Mouse (Mus musculus): ENCODE measurements around the gene Hps6. TPM values are rescaled to one million over a fixed set of nuclear protein-coding genes. Genes with fewer than 3 reads are reported as not detected.

The Hps6 gene
- polyA plus RNA-seq, 1 experiment from 2014 or later: 5.4 TPM

GRCm38 (mm10) chr19:46016023-46016422, 12.7 kb downstream of the Hps6 start:
- Histone ChIP-seq H3K9me3 (ENCODE audit: control insufficient read depth, low read length) (0 out of 2 replicates have a peak, but pooled peaks cover 1% of the 10 kb centered on the region), H3K4me1 (replicated peaks; ENCODE audit: control insufficient read depth, insufficient read depth, low read length) (no peaks in the 10 kb centered on the region), H3K9ac (ENCODE audit: low read depth, low read length) (no peak overlapping the region), H3K27me3 (replicated peaks; ENCODE audit: control insufficient read depth, insufficient read depth, low read length) (no peaks in the 10 kb centered on the region), H3K4me3 (ENCODE audit: low read depth, low read length) (no peak overlapping the region), H3K4me2 (no peak overlapping the region), H3K36me3 (ENCODE audit: control insufficient read depth, insufficient read depth, low read length) (no peaks in the 10 kb centered on the region), H3K27ac (ENCODE audit: low read depth, low read length) (no peak overlapping the region)
- WGBS: 83% methylated on average over 2 of the region's 2 CpGs
- ATAC-seq (replicated peaks; ENCODE audit: low FRiP score) (no peak), DNase-seq (ENCODE audit: low spot score) (no peak)

GRCm38 (mm10) chr19:46024959-46025358, 21.7 kb downstream of the Hps6 start:
- no peaks in the 10 kb centered on the region; the same call in 1 of the 2 replicates for H3K4me1 ChIP-seq (replicated peaks; ENCODE audit: control insufficient read depth, insufficient read depth, low read length)
- H3K9ac ChIP-seq (ENCODE audit: low read depth, low read length): no peak overlapping the region
- no peak overlapping the region for H3K4me3 ChIP-seq (ENCODE audit: low read depth, low read length)
- no peak overlapping the region for H3K27ac ChIP-seq (ENCODE audit: low read depth, low read length)
- no peaks in the 10 kb centered on the region for H3K9me3 ChIP-seq (ENCODE audit: control insufficient read depth, low read length)
- no peaks in the 10 kb centered on the region for H3K27me3 ChIP-seq (replicated peaks; ENCODE audit: control insufficient read depth, insufficient read depth, low read length)
- ATAC-seq (replicated peaks; ENCODE audit: low FRiP score) (no peak), DNase-seq (ENCODE audit: low spot score) (no peak)
- H3K4me2 ChIP-seq: no peak overlapping the region
- WGBS: 79% methylated on average over 6 of the region's 6 CpGs
- H3K36me3 ChIP-seq (ENCODE audit: control insufficient read depth, insufficient read depth, low read length): no peaks in the 10 kb centered on the region

- no peak for ATAC-seq (replicated peaks; ENCODE audit: low FRiP score)
- WGBS: 65% methylated on average over 8 of the region's 8 CpGs
- no peaks in the 10 kb centered on the region for H3K9me3 ChIP-seq (ENCODE audit: control insufficient read depth, low read length)
- H3K4me1 ChIP-seq (replicated peaks; ENCODE audit: control insufficient read depth, insufficient read depth, low read length): peaks cover 4% of the 10 kb centered on the region
- H3K4me3 ChIP-seq (ENCODE audit: low read depth, low read length): no peak overlapping the region
- no peak overlapping the region for H3K27ac ChIP-seq (ENCODE audit: low read depth, low read length)
- no peak overlapping the region for H3K4me2 ChIP-seq
- no peak overlapping the region for H3K9ac ChIP-seq (ENCODE audit: low read depth, low read length)
- no peaks in the 10 kb centered on the region for H3K27me3 ChIP-seq (replicated peaks; ENCODE audit: control insufficient read depth, insufficient read depth, low read length)
- no peak for DNase-seq (ENCODE audit: low spot score)
- H3K36me3 ChIP-seq (ENCODE audit: control insufficient read depth, insufficient read depth, low read length): peaks cover 7% of the 10 kb centered on the region; the same call in 1 of the 2 replicates
Measured at GRCm38 (mm10) chr19:46026567-46026966, 23.3 kb downstream of the Hps6 start.

GRCm38 (mm10) chr19:46028747-46029320, 25.5 kb downstream of the Hps6 start:
- Histone ChIP-seq H3K9me3 (ENCODE audit: control insufficient read depth, low read length) (no peaks in the 10 kb centered on the region), H3K4me1 (replicated peaks; ENCODE audit: control insufficient read depth, insufficient read depth, low read length) (peaks cover 4% of the 10 kb centered on the region), H3K4me3 (ENCODE audit: low read depth, low read length) (no peak overlapping the region), H3K4me2 (no peak overlapping the region), H3K27ac (ENCODE audit: low read depth, low read length) (no peak overlapping the region), H3K9ac (ENCODE audit: low read depth, low read length) (no peak overlapping the region), H3K27me3 (replicated peaks; ENCODE audit: control insufficient read depth, insufficient read depth, low read length) (no peaks in the 10 kb centered on the region), H3K36me3 (ENCODE audit: control insufficient read depth, insufficient read depth, low read length) (peaks cover 29% of the 10 kb centered on the region)
- 70% methylated on average over 11 of the region's 11 CpGs for WGBS
- DNase-seq (ENCODE audit: low spot score): no peak
- ATAC-seq (replicated peaks; ENCODE audit: low FRiP score): no peak

GRCm38 (mm10) chr19:46029652-46030051, 26.3 kb downstream of the Hps6 start:
- Histone ChIP-seq H3K27ac (ENCODE audit: low read depth, low read length) (no peak overlapping the region; the same call in 1 of the 2 replicates), H3K9ac (ENCODE audit: low read depth, low read length) (no peak overlapping the region), H3K4me1 (replicated peaks; ENCODE audit: control insufficient read depth, insufficient read depth, low read length) (peaks cover 4% of the 10 kb centered on the region), H3K4me3 (ENCODE audit: low read depth, low read length) (no peak overlapping the region), H3K9me3 (ENCODE audit: control insufficient read depth, low read length) (no peaks in the 10 kb centered on the region), H3K27me3 (replicated peaks; ENCODE audit: control insufficient read depth, insufficient read depth, low read length) (no peaks in the 10 kb centered on the region), H3K4me2 (no peak overlapping the region), H3K36me3 (ENCODE audit: control insufficient read depth, insufficient read depth, low read length) (peaks cover 38% of the 10 kb centered on the region)
- no peak for DNase-seq (ENCODE audit: low spot score)
- no peak for ATAC-seq (replicated peaks; ENCODE audit: low FRiP score)
- WGBS: 86% methylated on average over 1 of the region's 1 CpGs

- H3K4me3 ChIP-seq (ENCODE audit: low read depth, low read length): no peak overlapping the region
- DNase-seq (ENCODE audit: low spot score) (no peak), ATAC-seq (replicated peaks; ENCODE audit: low FRiP score) (no peak)
- no peaks in the 10 kb centered on the region for H3K9me3 ChIP-seq (ENCODE audit: control insufficient read depth, low read length)
- H3K4me1 ChIP-seq (replicated peaks; ENCODE audit: control insufficient read depth, insufficient read depth, low read length): peaks cover 7% of the 10 kb centered on the region
- H3K9ac ChIP-seq (ENCODE audit: low read depth, low read length): no peak overlapping the region
- H3K36me3 ChIP-seq (ENCODE audit: control insufficient read depth, insufficient read depth, low read length): peaks cover 45% of the 10 kb centered on the region
- no peak overlapping the region for H3K27ac ChIP-seq (ENCODE audit: low read depth, low read length)
- H3K4me2 ChIP-seq: no peak overlapping the region
- WGBS: 91% methylated on average over 10 of the region's 10 CpGs
- H3K27me3 ChIP-seq (replicated peaks; ENCODE audit: control insufficient read depth, insufficient read depth, low read length): no peaks in the 10 kb centered on the region
Measured at GRCm38 (mm10) chr19:46030196-46030983, 27.1 kb downstream of the Hps6 start.

GRCm38 (mm10) chr19:46031689-46032432, 28.6 kb downstream of the Hps6 start:
- 82% methylated on average over 9 of the region's 9 CpGs for WGBS
- Histone ChIP-seq H3K4me2 (no peak overlapping the region), H3K4me1 (replicated peaks; ENCODE audit: control insufficient read depth, insufficient read depth, low read length) (peaks cover 16% of the 10 kb centered on the region), H3K9me3 (ENCODE audit: control insufficient read depth, low read length) (no peaks in the 10 kb centered on the region), H3K4me3 (ENCODE audit: low read depth, low read length) (no peak overlapping the region), H3K9ac (ENCODE audit: low read depth, low read length) (no peak overlapping the region), H3K36me3 (ENCODE audit: control insufficient read depth, insufficient read depth, low read length) (peaks cover 56% of the 10 kb centered on the region), H3K27me3 (replicated peaks; ENCODE audit: control insufficient read depth, insufficient read depth, low read length) (no peaks in the 10 kb centered on the region), H3K27ac (ENCODE audit: low read depth, low read length) (peak overlapping the region; percentile 58; the same call in 1 of the 2 replicates)
- DNase-seq (ENCODE audit: low spot score): no peak
- ATAC-seq (replicated peaks; ENCODE audit: low FRiP score): peak; percentile 29; the same call in 1 of the 2 replicates

GRCm38 (mm10) chr19:46032731-46033510, 29.6 kb downstream of the Hps6 start:
- no peak overlapping the region for H3K9ac ChIP-seq (ENCODE audit: low read depth, low read length)
- no peak overlapping the region for H3K27ac ChIP-seq (ENCODE audit: low read depth, low read length)
- ATAC-seq (replicated peaks; ENCODE audit: low FRiP score) (no peak), DNase-seq (ENCODE audit: low spot score) (no peak)
- no peaks in the 10 kb centered on the region for H3K27me3 ChIP-seq (replicated peaks; ENCODE audit: control insufficient read depth, insufficient read depth, low read length)
- WGBS: 91% methylated on average over 26 of the region's 26 CpGs
- no peaks in the 10 kb centered on the region for H3K9me3 ChIP-seq (ENCODE audit: control insufficient read depth, low read length)
- H3K4me3 ChIP-seq (ENCODE audit: low read depth, low read length): no peak overlapping the region
- no peak overlapping the region for H3K4me2 ChIP-seq
- peaks cover 22% of the 10 kb centered on the region for H3K4me1 ChIP-seq (replicated peaks; ENCODE audit: control insufficient read depth, insufficient read depth, low read length)
- peaks cover 56% of the 10 kb centered on the region for H3K36me3 ChIP-seq (ENCODE audit: control insufficient read depth, insufficient read depth, low read length)
